Mouse (Mus musculus) forebrain, embryonic 12.5 days (tissue): ENCODE data around the gene Zfp580. TPM values are rescaled to one million over a fixed set of nuclear protein-coding genes. Genes with fewer than 3 reads are reported as not detected.
A peak's percentile ranks its signal among the peaks of the same experiment; 100 is the strongest.
"Not testable (repeated sequence)": the region's sequence is repeated elsewhere in the genome, so short reads cannot be mapped to it uniquely, and the experiment has no call there.

ENCODE experiments used
- ATAC-seq: fragments of 200-750 bp; cut with Nextera tagmentation; 2 replicates; pipeline ENCODE4 v1.8.0; 2017; ENCODE audit warnings: moderate TSS enrichment; ENCODE audit not compliant: low FRiP score
- H3K27ac ChIP-seq: fragments of 300-500 bp; sonication (generic); 2 replicates; pipeline ENCODE4 v1.5.1; 2016; ENCODE audit warnings: mild to moderate bottlenecking
- H3K27me3 ChIP-seq: fragments of 300-500 bp; sonication (generic); 2 replicates; pipeline ENCODE4 v1.6.1; 2016; ENCODE audit warnings: mild to moderate bottlenecking
- H3K36me3 ChIP-seq: fragments of 300-500 bp; sonication (generic); replicated peaks from 2 replicates; pipeline ENCODE4 v1.6.1; 2016; ENCODE audit warnings: mild to moderate bottlenecking
- H3K4me1 ChIP-seq: fragments of 300-500 bp; sonication (generic); 2 replicates; pipeline ENCODE4 v1.6.1; 2016
- H3K4me2 ChIP-seq: fragments of 300-500 bp; sonication (generic); 2 replicates; pipeline ENCODE4 v1.6.1; 2016; ENCODE audit warnings: mild to moderate bottlenecking, moderate library complexity
- H3K4me3 ChIP-seq: fragments of 300-500 bp; sonication (generic); replicated peaks from 2 replicates; pipeline ENCODE4 v1.5.1; 2016; ENCODE audit warnings: mild to moderate bottlenecking
- H3K9ac ChIP-seq: fragments of 300-500 bp; sonication (generic); 2 replicates; pipeline ENCODE4 v1.6.1; 2016; ENCODE audit warnings: mild to moderate bottlenecking
- H3K9me3 ChIP-seq: fragments of 300-500 bp; sonication (generic); 2 replicates; pipeline ENCODE4 v1.6.1; 2016
- WGBS: fragments of 180-500 bp; shearing (Covaris S2); methylation state at CpG from one replicate; pipeline ENCODE4 v1.1.7; 2016; 5-methylcytosine and 5-hydroxymethylcytosine counted together
- polyA plus RNA-seq: library from polyadenylated mRNA; unstranded; fragments of >200 nt; fragmentation: Nextera tagmentation; extraction: Ambion mirVana; gene quantifications from 2 replicates; pipeline ENCODE4 v1.2.1, GENCODE M21; 2016

The Zfp580 gene
- polyA plus RNA-seq, 1 experiment from 2014 or later: 46.3 TPM

GRCm38 (mm10) chr7:5019576-5019975 lies 31.8 kb upstream of the Zfp580 start:
- peak overlapping the region; percentile 95; the same call in 1 of the 2 replicates for H3K9ac ChIP-seq
- peak overlapping the region; percentile 90 for H3K4me3 ChIP-seq
- peaks cover 33% of the 10 kb centered on the region for H3K36me3 ChIP-seq
- ATAC-seq, H3K9me3 ChIP-seq, H3K27me3 ChIP-seq: not testable (repeated sequence)
- H3K4me2 ChIP-seq: peak overlapping the region; percentile 86
- 34% methylated on average over 8 of the region's 8 CpGs for WGBS
- peaks cover 23% of the 10 kb centered on the region for H3K4me1 ChIP-seq
- H3K27ac ChIP-seq: peak overlapping the region; percentile 95

- H3K27ac ChIP-seq: peak within 1 kb of the TSS; percentile 95
- H3K9me3 ChIP-seq: no peaks in the 10 kb centered on the region
- H3K36me3 ChIP-seq: peaks cover 37% of the 10 kb centered on the region
- no peaks in the 10 kb centered on the region for H3K27me3 ChIP-seq
- whole genome bisulfite sequencing: under 1% methylated on average over 47 of the region's 49 CpGs
- H3K4me1 ChIP-seq: peaks cover 23% of the 10 kb centered on the region
- peak within 1 kb of the TSS; percentile 86 for H3K4me2 ChIP-seq
- peak within 1 kb of the TSS; percentile 90 for H3K4me3 ChIP-seq
- H3K9ac ChIP-seq: peak within 1 kb of the TSS; percentile 95
- peak; percentile 93 for ATAC-seq
Observed at GRCm38 (mm10) chr7:5020000-5020681, 31.2 kb upstream of the Zfp580 start, which contains the start of the genes Zfp865 and Ccdc106. Gene Zfp865, plus strand, starts transcription at chr7:5020376. Gene Ccdc106, plus strand, starts transcription at chr7:5020553.

GRCm38 (mm10) chr7:5020685-5021084 lies 30.7 kb upstream of the Zfp580 start:
- no peak; the same call in 1 of the 2 replicates for ATAC-seq
- H3K4me3 ChIP-seq: peak overlapping the region; percentile 90
- under 1% methylated on average over 14 of the region's 15 CpGs for WGBS
- H3K36me3 ChIP-seq: peaks cover 42% of the 10 kb centered on the region
- peak overlapping the region; percentile 95 for H3K9ac ChIP-seq
- H3K27me3 ChIP-seq: no peaks in the 10 kb centered on the region
- H3K27ac ChIP-seq: peak overlapping the region; percentile 95
- peaks cover 23% of the 10 kb centered on the region for H3K4me1 ChIP-seq
- H3K4me2 ChIP-seq: peak overlapping the region; percentile 86
- no peaks in the 10 kb centered on the region for H3K9me3 ChIP-seq

GRCm38 (mm10) chr7:5021197-5021596 lies 30.1 kb upstream of the Zfp580 start:
- 45% methylated on average over 5 of the region's 5 CpGs for WGBS
- peak overlapping the region; percentile 90 for H3K4me3 ChIP-seq
- no peak for ATAC-seq

GRCm38 (mm10) chr7:5029543-5029942 lies 21.8 kb upstream of the Zfp580 start:
- 95% methylated on average over 22 of the region's 22 CpGs for WGBS
- Histone ChIP-seq H3K36me3 (peaks cover 92% of the 10 kb centered on the region), H3K4me1 (no peaks in the 10 kb centered on the region), H3K27ac (no peak overlapping the region), H3K27me3 (no peaks in the 10 kb centered on the region), H3K9me3 (peaks cover 29% of the 10 kb centered on the region), H3K4me3 (no peak overlapping the region), H3K9ac (no peak overlapping the region), H3K4me2 (no peak overlapping the region)
- ATAC-seq: no peak

More at GRCm38 (mm10) chr7:5021197-5021596, 30.1 kb upstream of the Zfp580 start:
- Histone ChIP-seq H3K9ac (peak overlapping the region; percentile 95), H3K36me3 (peaks cover 47% of the 10 kb centered on the region), H3K27me3 (no peaks in the 10 kb centered on the region), H3K9me3 (no peaks in the 10 kb centered on the region), H3K4me1 (peaks cover 18% of the 10 kb centered on the region), H3K4me2 (peak overlapping the region; percentile 86), H3K27ac (peak overlapping the region; percentile 95; the same call in 1 of the 2 replicates)

GRCm38 (mm10) chr7:5029946-5030345 lies 21.4 kb upstream of the Zfp580 start:
- no peaks in the 10 kb centered on the region for H3K4me1 ChIP-seq
- H3K27ac ChIP-seq: no peak overlapping the region
- peaks cover 92% of the 10 kb centered on the region for H3K36me3 ChIP-seq
- no peaks in the 10 kb centered on the region for H3K27me3 ChIP-seq
- peak overlapping the region; percentile 4; the same call in 1 of the 2 replicates for H3K4me3 ChIP-seq
- no peak overlapping the region for H3K4me2 ChIP-seq
- no peak overlapping the region for H3K9ac ChIP-seq
- no peak for ATAC-seq
- peaks cover 29% of the 10 kb centered on the region for H3K9me3 ChIP-seq
- 94% methylated on average over 21 of the region's 21 CpGs for WGBS

GRCm38 (mm10) chr7:5030554-5031275 lies 20.6 kb upstream of the Zfp580 start:
- ATAC-seq: no peak
- Histone ChIP-seq H3K4me1 (no peaks in the 10 kb centered on the region), H3K27ac (no peak overlapping the region), H3K9ac (no peak overlapping the region), H3K9me3 (peaks cover 29% of the 10 kb centered on the region), H3K4me3 (0 out of 2 replicates have a peak overlapping the region, but pooled peaks have one; percentile 4), H3K36me3 (peaks cover 94% of the 10 kb centered on the region), H3K27me3 (no peaks in the 10 kb centered on the region), H3K4me2 (no peak overlapping the region)
- WGBS: 85% methylated on average over 63 of the region's 63 CpGs

GRCm38 (mm10) chr7:5031496-5031895 lies 19.8 kb upstream of the Zfp580 start:
- Histone ChIP-seq H3K27me3 (no peaks in the 10 kb centered on the region), H3K9me3 (peaks cover 29% of the 10 kb centered on the region), H3K4me1 (no peaks in the 10 kb centered on the region), H3K9ac (no peak overlapping the region), H3K4me3 (no peak overlapping the region), H3K36me3 (peaks cover 95% of the 10 kb centered on the region), H3K27ac (no peak overlapping the region), H3K4me2 (no peak overlapping the region)
- no peak for ATAC-seq
- 78% methylated on average over 43 of the region's 46 CpGs for WGBS

GRCm38 (mm10) chr7:5033818-5034217 lies 17.5 kb upstream of the Zfp580 start, which contains the start of gene 4632433K11Rik:
Gene 4632433K11Rik, plus strand, starts transcription at chr7:5034118.
- peaks cover 9% of the 10 kb centered on the region for H3K4me1 ChIP-seq
- ATAC-seq: no peak
- H3K9ac ChIP-seq: no peak within 1 kb of the TSS
- peaks cover 29% of the 10 kb centered on the region for H3K9me3 ChIP-seq
- WGBS: 91% methylated on average over 3 of the region's 3 CpGs
- H3K4me3 ChIP-seq: no peak within 1 kb of the TSS
- H3K36me3 ChIP-seq: peaks cover 77% of the 10 kb centered on the region
- H3K27ac ChIP-seq: no peak within 1 kb of the TSS
- H3K4me2 ChIP-seq: no peak within 1 kb of the TSS
- no peaks in the 10 kb centered on the region for H3K27me3 ChIP-seq

- Histone ChIP-seq H3K27ac (no peak overlapping the region), H3K9ac (no peak overlapping the region), H3K4me2 (no peak overlapping the region), H3K4me1 (peaks cover 21% of the 10 kb centered on the region), H3K9me3 (peaks cover 14% of the 10 kb centered on the region), H3K27me3 (no peaks in the 10 kb centered on the region), H3K36me3 (peaks cover 59% of the 10 kb centered on the region), H3K4me3 (no peak overlapping the region)
- WGBS: 95% methylated on average over 17 of the region's 17 CpGs
- no peak for ATAC-seq
Observed at GRCm38 (mm10) chr7:5035628-5036027, 15.7 kb upstream of the Zfp580 start.

- no peak for ATAC-seq
- 93% methylated on average over 9 of the region's 9 CpGs for WGBS
- Histone ChIP-seq H3K36me3 (peaks cover 55% of the 10 kb centered on the region), H3K27me3 (no peaks in the 10 kb centered on the region), H3K4me2 (no peak overlapping the region), H3K4me3 (no peak overlapping the region), H3K9ac (no peak overlapping the region), H3K9me3 (peaks cover 9% of the 10 kb centered on the region), H3K27ac (no peak overlapping the region), H3K4me1 (peaks cover 21% of the 10 kb centered on the region)
Observed at GRCm38 (mm10) chr7:5036136-5036535, 15.2 kb upstream of the Zfp580 start.

- Histone ChIP-seq H3K27me3 (no peaks in the 10 kb centered on the region), H3K27ac (no peak overlapping the region), H3K4me2 (no peak overlapping the region), H3K4me1 (peaks cover 21% of the 10 kb centered on the region), H3K4me3 (no peak overlapping the region), H3K9me3 (peaks cover under 1% of the 10 kb centered on the region; the same call in 1 of the 2 replicates), H3K36me3 (peaks cover 51% of the 10 kb centered on the region), H3K9ac (no peak overlapping the region)
- WGBS: 95% methylated on average over 7 of the region's 7 CpGs
- ATAC-seq: no peak
Observed at GRCm38 (mm10) chr7:5037026-5037425, 14.3 kb upstream of the Zfp580 start.
